Mouse (Mus musculus) left cerebral cortex, adult 9 months (tissue): ENCODE measurements around the gene Heatr3.

Source experiments
- DNase-seq, 2 experiments: peaks; one replicate each; pipeline ENCODE4 v3.0.0; 2022; ENCODE audit warnings: low spot score in 2 of 2

The Heatr3 gene

DNA sequence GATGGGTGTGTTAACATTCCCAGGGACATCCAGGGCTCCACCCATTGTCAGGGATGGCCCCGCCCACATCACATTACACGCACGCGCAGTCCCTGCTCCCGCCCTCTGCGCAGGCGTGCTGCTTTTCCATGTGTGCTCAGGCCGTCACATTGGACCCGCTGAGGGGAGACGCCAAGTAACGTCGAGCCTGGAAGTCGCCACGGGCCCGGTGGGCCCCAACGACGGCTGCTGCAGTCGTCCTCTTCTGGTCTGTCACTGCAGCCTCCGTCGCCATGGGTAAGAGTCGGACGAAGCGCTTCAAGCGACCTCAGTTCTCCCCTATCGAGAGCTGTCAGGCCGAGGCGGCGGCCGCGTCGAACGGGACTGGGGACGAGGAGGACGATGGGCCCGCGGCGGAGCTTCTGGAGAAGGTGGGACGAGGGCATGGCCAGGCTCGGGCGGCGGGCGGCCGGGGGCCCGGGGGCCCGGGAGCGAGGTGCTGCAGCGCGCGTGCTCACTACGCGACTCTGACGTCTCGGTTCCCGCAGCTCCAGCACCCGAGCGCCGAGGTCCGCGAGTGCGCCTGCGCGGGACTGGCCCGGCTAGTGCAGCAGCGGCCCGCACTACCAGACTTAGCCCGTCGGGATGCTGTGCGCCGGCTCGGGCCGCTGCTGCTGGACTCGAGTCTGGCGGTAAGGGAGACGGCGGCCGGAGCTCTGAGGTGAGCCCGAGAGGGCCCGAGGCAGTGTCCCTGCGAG is at the start of gene Heatr3:
Gene Heatr3, plus strand, starts transcription at position 108 of the 737 bp plus-strand sequence.
- peak; percentile 91 to 98 for DNase-seq

DNA sequence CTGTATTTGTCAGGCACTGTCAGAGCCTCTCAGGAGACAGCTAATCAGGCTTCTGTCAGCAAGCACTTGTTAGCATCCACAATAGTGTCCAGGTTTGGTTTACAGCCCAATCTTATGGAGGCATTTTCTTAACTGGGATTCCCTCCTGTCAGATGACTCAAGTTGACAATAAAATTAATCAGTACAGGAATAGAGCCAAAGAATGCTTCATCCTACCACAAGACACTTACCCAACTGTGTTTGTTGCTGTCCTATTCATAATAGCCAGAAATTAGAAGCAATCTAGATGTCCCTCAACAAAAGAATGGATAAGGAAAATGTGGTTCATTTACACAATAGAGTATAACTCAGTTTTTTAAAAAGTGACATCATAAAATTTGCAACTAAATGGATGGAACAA is 49.6 kb upstream of the Heatr3 start:
- DNase-seq: no peak

DNA sequence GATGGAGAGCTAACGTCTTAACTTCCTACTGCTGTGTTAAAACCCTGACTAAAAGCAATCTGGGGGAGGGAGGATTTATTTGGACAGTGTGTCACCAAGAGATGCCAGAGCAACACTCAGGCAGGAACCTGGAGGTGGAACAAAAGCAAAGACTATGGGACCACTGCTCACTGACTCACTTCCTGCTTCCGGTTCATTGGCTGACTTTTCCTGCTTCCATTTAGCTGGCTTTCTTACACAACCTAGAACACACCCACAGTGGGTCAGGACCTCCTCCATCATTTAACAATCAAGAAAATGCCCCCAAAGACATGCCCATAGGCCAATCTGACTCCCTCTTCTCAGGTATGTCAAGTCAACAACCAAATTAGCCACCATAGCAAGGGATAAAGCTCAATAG is 46.0 kb upstream of the Heatr3 start:
- DNase-seq: no peak

DNA sequence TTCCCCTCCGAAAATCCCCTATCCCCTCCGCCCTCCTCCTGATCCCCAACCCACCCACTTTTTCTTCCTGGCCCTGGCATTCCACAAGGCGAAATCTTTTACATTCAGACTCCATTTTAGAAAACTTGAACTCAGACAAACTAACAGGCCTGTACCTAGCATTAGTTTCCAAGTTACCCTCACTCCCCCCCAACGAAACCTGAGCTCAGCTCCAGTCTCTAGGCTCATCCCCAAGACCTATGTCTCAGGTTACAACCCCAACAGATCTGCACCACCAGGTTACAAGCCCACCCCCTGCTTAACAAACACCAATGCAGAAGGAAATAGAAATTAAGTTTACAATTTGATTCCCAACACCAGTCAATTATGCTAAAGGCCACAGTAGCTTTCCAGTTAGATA is 44.3 kb upstream of the Heatr3 start:
- DNase-seq: no peak

DNA sequence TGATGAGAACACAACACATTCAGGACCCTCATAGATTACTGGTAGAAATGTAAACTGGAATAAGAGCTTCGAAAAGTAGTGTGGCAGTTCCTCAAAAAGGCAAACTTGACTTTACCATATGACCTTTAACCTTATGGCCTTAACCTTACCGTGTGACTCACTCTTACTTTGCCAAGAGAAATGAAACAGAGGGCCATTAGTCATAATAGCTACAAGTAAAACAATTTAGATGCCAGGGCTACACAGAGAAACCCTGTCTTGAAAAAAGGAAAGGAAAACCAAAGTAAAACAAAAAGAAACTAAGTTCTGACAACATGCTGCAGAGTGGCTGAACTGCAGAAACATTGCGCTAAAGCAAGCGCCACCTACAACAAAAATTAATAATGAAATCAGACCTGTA is 38.8 kb upstream of the Heatr3 start:
- DNase-seq: no peak

DNA sequence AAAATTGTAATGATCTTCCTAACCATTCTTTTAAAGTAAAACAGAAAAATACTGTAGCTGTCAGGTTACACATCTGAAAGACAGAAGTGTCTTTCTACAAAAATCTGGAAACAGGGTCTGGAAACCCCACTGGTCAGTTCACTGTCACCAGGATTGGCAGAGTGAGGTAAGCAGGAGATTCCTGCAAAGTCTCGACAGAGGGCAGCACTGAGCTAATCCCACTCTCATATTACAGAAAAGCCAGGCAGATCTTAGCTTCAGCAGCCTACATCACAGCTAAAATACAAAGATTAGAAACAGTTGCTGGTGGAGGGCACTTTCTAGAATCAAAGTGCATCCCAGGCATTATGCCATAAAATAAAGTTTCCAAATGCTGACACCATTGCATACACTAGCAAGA is 38.1 kb upstream of the Heatr3 start:
- peak in 1 of 2 experiments; percentile 16 for DNase-seq

DNA sequence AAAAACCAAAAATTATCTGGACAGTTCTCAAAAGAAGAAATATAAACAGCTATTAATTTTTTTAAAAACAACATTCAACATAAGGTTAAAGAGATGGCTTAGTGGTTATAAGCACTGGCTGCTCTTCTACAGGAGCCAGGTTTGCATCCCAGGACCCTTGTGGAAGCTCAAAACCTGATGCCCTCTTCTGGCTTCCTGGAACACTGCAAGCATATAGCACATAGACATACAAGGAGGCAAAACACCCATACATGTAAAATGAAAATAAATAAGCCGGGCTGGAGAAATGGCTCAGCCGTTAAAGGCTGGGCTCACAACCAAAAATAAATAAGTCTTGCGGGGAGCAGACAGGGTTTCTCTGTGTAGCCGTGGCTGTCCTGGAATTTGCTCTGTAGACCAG is 28.4 kb upstream of the Heatr3 start:
- DNase-seq: no peak

DNA sequence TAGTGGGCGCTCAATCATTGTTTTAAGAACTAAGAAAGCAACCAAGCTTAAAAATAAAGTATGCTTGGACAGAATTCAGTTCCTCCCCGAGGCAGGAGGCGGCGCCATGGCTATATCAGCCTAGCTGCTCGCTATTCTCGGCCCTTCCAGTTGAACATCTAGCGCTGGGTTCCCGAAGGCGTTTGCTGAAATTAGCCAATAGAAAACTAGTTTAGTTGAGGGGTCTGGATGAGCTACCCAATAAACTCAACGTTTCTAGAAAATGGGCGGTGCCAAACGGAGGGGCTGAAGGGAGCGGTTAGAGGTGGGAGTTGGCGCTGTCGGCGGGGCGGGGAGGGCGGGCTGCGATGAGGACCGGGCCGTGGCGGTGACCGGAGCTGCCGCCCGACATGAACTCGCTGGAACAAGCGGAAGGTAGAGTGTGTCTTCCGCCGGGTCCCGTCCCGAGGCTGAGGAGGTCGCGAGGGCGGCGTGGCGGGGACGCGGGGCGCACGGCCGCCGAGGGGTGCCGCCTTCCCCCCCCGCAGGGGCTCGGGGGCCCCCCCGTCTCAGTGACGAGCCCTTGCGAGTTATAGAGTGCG is 19.1 kb upstream of the Heatr3 start, which contains the start of gene Cnep1r1:
Gene Cnep1r1, plus strand, starts transcription at position 314 of the 581 bp plus-strand sequence.
- peak; percentile 93 to 99 for DNase-seq

DNA sequence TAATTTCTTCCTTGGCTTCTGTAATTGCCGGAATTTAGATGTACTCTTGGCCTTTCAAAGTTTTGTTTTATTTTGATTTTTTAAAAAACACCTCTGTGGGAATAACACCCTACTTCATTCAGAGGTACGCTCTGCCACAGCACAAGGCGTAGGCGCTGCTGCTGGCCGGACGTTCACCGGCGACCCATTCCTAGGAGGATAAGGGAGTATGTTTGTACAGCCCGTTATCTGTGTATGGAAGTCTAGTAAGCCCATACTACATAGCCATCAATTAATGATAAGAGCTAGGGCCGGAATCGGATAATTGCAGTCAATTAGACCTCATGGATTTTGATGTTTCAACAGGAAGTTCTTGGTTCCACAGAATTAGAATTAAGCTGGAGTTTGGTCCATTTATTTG is 18.6 kb upstream of the Heatr3 start:
- DNase-seq: no peak

DNA sequence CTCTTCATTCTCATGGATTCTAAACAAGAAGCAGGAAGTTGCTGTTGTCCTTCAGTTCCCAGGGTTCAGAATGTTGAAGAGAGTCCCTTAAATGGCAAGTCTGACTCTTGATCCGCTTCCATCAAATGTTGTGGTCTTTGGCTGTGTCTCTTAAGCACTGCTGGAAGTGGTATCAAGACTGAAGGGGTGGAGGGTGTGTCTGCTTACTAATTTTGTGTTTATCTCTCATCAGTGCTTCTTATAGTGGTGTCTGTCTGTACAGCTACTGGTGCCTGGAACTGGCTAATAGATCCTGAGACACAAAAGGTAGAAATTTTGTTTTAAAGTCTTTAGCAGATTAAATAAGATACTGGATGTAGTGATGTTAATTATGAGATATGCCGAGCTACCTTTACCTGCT is 12.8 kb upstream of the Heatr3 start:
- DNase-seq: no peak

DNA sequence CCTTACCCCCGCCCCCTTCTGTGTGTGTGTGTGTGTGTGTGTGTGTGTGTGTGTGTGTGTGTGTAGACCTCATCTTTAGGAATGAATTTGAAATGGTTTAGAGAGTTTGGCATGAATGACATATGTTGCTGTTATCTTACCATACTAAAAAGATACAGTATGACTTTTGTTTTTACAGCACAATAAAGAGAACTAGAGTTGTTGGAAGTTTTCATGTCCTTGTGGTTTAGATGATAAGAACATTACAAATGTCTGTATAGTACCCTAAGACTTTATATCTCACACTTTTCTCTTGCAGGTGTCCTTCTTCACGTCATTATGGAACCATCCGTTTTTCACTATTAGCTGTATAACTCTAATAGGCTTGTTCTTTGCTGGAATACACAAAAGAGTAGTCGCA is 8.3 kb upstream of the Heatr3 start:
- DNase-seq: no peak

DNA sequence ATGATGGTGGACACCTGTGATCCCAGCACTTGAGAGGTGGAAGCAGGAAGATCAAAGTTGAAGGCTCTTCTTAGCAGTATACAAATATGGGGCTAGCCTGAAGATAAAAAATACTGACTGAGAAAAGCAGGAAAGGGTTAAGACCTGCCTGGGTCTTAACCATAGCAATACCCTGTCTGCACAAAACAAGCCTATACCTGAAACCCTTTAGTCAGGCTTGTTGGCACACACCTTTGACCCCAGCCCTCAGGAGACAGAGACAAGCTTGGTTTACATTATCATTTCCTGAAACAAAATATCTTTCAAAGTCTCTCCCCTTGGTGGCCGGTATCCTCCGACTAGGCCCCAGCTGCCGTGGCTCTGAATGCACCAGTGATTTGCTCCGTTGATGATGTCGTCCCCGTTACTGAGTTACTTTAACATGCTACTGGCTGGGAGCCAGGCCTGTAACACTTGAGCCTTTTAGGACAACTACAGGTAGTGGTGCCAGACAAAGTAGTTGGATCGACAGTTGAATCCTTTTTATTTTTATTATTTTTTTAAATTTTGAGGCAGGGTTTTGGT is 6.8 kb upstream of the Heatr3 start:
- no peak for DNase-seq

DNA sequence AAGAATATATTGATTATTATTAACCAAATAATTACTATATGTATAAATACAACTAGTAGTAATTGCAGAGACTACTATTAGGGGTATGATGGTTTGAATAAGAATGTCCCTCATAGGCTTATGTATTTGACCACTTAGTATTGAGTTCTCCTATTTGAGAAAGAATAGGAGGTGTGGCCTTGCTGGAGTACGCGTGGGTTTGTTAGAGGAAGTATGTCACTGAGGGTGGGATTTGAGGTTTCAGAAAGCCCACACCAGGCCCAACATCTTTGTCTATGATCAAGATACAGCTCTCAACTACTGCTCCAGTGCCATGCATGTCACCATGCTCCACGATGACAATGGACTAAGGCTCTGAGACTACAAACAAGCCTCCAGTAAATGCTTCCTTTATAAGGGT is 1.6 kb downstream of the Heatr3 start:
- no peak for DNase-seq

DNA sequence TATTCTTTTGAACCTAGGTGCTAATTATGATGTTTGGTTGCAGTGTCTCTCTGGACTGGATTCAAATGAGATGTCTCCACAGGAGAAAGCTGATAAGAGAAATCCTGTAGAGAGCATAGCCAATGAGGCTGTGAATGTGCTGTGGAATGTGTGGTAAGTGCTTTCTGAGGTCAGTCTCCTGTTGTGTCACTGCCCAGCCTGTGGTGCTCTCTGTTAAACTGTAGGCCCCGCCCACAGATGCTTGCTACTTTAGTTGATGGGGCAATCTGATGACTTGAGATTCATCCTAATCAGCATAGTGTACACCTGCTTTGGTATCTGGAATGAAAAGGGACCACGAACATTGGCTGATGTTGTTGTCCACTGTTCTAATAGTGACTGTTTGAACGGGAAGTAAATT is 4.0 kb downstream of the Heatr3 start:
- DNase-seq: no peak

DNA sequence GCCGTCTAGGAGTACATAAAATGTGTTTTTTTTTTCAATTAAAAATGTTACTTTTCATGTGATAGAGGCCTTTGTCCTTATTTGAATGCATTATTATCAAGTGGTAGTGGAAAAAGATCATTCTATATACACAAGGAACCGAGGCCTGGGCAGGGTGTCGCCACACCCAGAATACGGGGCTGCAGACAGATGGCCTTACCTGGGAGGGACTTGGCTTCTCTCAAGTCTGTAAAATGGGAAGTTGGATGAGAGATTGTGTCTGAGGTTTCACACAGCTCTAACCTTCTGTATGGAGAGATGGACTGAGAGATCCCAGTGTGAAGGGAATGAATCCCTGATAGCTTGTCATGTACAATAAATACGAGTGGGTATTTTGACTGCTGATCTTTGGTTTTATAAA is 6.4 kb downstream of the Heatr3 start:
- DNase-seq: no peak

DNA sequence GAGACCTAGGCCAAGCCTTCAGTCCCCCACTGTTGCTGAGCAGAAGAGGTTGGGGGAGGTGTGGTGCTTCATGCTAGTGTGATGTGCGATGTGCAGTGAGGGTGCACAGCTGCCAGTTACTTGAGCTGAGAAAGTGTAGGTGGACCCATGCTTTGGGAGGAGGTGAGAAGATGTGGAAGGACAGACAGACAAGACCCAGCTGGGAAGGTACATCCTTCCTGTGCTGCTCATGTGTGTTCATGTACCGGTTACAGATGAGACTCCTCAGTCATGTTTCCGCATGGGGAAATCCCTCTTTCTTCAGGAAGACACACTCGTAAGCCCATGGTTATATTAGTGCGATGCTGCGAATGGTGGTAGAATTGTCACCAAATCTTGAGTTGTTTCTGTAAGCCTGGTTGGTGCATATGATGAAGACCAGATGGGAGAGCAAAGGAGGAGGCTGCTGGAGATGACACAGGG is 13.3 kb downstream of the Heatr3 start:
- DNase-seq: peak in 1 of 2 experiments; percentile 34

DNA sequence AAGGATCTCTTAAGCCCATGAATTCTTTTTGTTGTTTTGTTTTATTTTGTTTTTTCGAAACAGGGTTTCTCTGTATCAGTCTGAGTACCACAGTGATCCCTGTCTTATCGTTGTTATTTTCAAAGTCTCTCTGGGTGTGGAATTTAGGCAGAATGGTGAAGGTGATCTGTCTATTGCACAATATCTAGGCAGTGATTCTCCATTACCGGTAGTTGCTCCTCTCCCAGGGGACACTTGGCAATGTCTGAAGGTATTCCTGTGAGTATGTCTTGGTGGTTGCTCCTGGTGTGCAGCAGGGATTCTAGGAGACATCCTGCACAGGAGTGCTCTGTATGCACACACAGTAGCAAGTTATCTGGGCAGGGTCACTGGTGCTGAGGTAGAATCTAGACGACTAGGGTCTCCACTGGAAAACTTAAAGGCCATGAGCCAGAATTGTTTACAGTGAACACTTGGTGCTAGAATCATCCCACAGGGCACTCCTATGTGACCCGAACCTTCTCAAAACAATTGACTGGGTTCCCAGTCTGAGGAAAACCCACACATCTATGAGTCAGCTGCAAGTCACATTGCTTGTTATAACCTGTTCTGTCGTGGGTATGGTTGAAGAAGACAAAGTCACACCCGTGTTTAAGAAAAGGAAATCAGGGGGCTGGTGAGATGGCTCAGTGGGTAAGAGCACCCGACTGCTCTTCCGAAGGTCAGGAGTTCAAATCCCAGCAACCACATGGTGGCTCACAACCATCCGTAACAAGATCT is 22.8 kb downstream of the Heatr3 start:
- peak in 1 of 2 experiments; percentile 31 for DNase-seq

DNA sequence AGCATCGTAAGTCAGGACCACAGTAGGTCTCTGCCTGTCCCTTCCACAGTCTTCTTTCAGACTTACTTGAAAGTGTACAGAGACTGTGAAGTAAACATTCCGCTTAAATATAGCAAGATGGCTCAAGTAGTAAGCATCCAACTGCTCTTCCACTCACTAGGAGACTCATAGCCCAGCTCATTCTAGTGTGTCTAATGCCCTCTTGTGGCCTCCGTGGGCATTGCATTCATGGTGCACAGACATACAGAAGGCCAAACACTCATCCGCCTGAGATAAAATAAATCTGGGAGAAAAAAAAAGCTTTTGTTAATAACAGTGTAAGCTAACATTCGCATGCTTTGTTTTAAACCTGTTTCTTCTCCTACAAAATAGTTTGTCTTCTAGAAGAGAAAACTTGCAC is 23.8 kb downstream of the Heatr3 start:
- peak in 1 of 2 experiments; percentile 57 for DNase-seq

DNA sequence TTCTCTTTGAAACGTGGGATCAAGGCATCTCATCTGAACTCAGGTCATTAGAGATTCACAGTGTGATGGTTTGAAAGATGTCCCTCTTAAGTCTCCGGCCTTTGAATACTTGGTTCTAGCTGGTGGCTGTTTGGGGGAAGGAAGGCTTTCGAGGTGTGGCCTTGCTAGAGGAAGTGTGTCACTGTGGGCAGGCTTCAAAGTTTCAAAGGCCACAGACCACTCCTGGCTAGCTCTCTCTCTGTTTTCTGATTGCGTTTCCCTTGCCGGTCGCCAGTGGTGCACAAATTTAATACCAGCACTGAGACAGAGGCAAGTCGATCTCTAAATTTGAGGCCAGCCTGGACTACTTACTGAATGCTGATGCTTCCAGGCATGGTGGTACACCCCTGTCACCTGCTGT is 37.6 kb downstream of the Heatr3 start:
- no peak for DNase-seq

DNA sequence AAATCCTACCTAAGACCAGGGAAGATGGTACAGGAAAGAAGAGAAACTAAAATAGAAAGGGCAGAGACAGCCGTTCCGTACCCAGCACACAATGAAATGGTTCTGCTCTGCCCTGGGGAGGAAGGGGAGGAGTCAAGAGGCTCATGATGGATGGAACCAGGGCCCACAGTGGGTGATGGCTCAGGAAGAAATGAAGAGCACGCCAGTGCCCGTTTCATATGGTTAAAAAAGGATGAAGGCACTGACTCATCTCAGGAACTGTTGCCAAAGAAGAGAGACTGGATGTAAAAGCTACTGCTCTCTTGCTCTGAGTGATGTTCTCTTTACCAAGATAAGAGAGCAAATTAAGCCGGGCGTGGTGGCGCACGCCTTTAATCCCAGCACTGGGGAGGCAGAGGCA is 39.6 kb downstream of the Heatr3 start:
- DNase-seq: no peak

DNA sequence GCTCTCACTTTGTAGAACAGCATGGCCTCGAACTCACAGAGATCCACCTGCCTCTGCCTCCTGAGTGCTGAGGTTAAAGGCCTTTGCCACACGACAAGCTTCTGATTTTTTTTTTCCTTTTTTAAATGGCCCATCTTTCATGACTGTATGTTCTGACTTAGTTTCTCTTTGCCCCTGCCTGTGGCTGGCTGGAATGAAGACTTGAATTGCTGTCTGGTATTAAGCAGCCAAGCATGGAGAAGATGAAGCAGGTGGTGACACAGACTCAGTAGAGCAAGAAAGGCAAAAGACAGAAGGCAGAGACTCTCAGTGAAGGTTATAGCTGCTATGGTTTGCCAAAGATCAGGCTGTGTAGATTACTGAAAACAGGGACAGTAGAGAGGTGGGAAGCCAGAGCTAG is 45.5 kb downstream of the Heatr3 start:
- DNase-seq: no peak

DNA sequence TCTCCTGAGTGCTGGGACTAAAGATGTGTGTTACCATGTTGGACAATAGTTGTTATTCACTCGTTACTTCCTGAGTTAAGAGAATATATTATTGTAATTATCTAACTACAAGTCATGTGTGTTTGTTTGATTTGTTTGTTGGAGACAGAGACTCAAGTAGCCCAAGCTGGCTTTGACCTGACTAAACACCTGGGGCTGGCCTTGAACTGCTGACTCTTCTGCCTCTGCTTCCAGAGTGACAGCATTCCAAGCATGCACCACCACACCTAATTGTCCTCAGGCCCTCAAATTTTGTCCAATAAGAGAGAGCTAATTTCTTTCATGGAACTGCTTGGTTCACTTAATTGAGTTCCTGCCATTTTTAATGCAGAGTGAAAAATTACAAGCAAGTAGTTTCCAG is 47.3 kb downstream of the Heatr3 start:
- DNase-seq: no peak
